Mouse (Mus musculus) retina, postnatal 7 days (tissue): ENCODE results near the gene Miga1.

Source experiments
- DNase-seq: peaks from one replicate; pipeline ENCODE4 v3.0.0-alpha.2; 2012; ENCODE audit warnings: low read depth, low spot score

Miga1 gene

DNA sequence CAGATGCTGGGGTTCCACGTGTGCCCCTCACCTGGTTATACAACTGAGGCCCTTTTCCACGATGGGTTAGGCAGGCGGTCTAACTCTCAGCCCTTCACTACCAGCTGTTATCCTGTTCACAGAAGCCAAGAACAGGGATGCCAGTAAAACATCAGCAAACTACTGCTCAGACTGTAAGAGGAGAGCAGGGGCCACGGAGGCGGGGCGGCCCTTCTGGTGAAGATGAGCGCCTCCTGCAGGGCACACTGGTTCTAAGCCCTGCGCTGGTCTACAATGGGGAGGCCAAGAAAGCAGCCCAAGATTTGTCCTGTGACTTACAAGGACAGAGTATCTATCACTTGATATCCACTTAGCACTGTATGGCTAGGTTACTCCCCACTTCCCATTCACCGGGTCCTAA is 52.4 kb downstream of the Miga1 start:
- DNase-seq: no peak

DNA sequence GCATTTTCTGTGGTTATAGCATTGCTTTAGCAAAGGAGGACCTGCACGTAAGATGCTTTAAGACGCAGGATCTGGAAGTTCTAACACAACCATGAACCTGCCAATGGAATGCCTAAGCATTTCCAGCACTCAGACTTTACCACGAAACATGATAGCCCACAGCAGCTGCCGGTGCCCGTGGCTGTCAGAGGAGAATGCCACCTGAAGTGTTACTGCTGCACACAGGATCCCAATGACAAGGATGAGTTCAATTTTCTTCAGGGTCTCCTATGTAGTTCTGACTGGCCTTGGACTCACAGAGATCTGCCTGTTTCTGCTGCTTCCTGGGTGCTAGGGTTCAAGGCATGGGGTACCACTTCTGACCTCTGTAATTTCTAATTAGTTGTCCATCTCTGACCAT is 55.4 kb downstream of the Miga1 start:
- DNase-seq: no peak

DNA sequence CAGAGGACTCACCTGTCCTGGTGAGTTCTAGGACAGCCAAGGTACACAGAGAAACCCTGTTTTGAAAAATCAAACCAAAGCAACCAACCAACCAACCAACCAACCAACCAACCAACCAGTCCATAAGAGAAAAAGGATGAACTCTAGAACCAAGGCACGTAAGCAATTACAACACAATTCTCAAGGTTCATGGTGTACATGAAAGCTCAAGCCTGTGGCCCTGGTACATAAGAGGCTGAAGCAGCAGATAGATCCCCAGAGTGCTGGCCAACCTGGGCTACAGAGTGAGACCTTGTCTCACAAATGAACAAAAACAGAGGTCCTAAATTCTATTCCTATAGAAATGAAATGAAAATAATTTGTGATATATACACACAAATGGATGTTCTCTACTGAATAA is 55.9 kb downstream of the Miga1 start:
- no peak for DNase-seq

DNA sequence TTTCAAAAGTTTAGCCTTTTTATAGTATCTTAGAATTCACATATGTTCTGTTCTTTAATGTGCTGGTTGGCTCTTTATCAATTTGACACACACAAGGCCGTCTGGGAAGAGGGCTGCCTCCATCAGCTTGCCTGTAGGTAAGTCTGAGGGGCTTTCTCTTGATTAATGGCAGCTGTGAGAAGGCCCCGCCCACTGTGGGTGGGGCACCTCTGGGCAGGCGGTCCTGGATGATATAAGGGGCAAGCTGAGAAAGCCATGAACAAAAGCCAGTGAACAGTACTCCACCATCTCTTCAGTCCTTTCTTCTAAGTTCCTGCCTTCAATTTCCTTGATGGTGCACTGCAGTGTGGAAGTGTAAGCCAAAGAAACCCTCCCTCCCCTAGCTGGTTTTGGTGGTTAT is 58.1 kb downstream of the Miga1 start:
- no peak for DNase-seq

DNA sequence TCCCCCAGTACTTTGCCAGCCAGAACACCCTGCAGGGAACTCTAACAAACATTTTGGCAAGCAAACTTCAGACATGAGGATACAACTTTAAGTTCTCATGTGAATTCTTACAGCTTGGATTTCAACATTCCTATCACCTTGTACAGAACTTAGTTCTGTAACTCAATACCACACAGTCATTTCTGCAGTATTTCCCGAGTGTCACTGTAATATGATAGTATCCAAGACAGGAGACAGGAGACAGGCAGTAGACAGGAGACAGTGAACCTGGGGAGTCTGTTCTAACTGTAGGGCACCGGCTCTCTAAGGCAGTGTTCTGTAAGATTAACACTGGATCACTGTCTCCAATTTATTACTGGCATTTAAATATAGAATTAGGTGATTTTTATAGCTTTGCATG is 61.8 kb downstream of the Miga1 start:
- no peak for DNase-seq

DNA sequence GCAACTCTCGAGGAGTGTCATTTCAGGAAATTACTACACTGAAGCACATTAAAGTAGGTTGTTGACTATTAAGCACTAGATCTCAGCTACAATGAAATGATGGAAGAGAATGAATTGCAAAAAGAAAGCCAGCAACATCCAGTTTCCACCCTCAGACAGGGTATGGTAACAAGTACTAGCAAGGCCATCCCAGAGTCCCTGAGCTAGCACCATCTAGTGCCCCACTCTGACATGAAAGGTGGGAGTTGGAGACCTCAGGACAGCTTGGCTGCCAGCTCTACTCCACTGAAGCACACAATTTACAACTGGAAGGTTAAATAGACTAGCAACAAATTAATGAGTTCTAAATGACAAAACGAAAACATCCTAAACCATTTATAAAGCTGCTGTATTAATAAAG is 62.3 kb downstream of the Miga1 start:
- no peak for DNase-seq

DNA sequence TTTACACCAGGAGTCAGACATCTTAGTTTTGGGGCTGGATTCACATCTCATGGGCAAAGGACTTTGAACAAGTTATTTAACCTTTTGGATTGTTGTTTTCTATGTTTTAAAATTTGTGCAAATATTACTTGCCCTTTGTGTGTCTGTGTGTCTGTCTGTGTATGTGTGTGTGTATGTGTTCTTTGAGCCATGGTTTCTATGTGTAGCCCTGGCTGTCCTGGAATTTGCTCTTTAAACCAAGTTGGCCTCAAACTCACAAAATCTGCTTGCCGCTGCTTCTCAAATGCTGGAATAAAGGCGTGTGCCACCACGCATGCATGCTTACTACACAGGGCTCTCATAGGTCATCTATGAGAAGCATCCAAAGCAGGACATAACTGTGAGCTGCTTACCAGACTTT is 63.3 kb downstream of the Miga1 start:
- no peak for DNase-seq

DNA sequence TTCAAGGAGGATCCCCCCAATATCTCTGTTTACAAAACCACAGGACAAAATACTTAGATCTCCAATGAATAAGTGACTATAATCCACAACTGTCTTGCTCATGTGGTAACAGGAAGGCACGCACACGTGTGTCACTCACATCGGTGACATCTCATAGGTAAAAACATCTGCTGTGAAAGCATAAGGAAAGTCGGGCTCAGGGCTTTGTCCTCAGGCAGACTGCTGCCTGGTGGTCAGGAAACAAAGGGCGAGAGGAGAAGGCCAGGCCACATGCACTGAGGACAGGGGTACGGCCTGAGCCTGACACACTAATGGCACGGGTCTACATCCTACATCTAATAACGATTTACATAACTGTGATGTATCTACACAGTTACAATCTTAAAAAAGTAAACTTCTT is 65.2 kb downstream of the Miga1 start:
- no peak for DNase-seq

DNA sequence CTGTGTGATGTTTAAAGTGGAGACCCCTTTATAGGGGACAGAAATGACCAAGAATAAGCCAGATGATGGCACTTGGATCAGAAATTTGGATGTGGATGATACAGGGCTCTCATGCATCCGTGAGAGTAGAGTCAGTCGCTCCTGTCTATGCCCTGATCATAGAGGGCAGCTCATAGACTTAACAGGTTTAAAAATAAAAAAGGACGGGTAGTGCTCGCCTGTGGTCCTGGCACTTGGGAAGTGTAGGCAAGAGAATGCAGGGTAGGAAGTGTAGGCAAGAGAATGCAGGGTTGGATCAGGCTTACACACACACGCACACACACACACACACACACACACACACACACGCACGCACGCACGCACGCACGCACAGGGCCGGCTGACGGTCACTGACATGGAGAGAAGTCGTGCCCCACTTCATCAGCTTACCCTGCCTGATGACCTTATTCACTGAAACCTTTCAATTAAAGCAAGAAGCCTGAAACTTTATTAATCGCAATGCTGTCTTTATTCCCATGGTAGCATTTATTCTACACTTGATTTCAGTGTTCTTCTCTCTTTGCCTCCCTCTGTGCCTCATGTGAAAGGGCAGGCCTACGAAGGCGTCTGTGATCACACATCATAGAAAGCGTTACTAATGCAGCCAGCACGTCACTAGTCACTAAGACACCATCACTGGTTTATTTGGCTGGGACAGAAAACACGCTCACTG is 67.1 kb downstream of the Miga1 start:
- no peak for DNase-seq

DNA sequence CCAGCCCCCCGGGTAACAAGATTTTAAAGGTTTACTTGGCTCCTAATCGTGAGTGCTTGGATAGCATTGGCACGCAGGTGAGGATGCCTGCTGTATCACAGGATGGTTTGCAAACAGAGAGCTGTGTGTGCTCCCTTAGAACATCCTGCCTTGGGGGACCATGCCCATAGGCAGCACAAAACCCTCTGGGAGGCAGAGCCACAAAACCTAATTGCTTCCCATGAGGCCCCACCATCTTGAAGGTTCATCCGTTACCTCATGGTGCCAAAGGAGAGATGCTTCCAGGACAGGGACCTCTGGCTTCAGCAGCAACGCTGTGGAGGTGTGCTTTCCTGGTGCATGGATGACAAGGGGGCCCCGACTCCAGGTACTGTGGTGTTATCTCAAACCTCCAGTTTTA is 68.3 kb downstream of the Miga1 start:
- DNase-seq: no peak

DNA sequence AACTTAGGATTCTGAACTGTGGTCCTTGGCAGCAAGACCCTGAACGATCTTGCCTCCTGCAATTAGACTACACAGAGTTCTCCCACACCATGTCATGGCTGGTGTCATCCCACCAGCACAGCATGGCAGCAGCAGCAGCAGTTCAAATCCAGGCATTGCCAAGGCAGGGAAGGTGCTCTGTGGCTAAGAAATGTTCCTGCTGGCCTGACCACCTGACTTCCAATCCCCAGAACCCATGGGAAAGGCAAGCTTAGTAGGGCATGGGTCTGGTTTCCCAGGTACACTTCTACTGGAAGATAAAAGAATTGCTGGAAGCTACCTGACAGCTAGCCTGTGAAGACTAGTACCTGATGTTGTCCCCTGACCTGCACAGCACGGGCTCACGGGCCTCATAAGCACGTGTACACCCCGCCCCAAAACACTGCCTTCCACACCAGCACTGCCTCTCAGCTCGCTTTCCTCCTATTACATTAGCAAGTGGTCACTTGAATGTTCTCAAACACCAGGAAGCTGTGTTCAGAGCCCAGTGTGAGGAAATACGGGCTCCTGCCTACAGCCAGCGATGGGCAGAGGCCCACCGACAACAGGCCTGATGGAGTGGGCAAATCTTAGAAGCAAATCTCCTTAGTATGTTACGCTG is 69.0 kb downstream of the Miga1 start:
- no peak for DNase-seq

DNA sequence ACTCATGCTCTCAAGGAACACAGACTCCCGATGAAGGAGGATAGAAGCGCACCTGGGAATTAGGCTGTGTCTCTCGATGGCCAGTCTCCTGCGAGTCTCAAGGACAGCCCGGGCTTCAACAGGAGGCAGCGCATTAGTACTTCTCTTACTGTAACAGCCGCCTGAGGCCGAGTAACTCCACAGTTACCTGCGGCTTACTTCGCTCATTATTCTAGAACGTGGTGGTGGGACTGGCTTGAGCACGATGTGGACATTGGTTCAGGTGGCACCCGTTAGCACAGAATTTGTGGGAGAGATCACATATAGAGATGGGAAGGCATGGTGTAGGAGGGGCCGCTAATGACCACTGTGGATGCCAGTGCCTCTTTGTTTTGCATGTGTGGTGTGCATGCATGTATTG is 72.1 kb downstream of the Miga1 start:
- no peak for DNase-seq

DNA sequence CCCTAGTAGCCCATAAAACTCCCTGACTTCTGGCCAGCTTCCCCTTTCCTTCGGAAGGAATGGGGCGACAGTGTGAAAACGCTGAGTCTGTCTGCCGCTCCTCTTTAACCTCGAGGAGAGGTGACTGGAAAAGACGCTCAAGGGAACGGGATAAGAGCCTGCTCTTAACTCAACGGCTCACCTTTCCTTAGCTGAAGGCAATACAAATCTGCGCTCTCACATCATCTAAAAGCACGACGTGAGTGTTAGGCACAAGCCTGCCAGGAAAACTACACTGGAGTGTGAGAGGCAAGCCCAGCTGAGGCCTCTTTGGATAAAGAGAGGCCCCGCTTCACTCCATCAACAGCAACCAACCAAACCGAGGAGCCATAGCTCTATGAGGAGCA is 74.2 kb downstream of the Miga1 start, which contains the start of gene Nexn:
Nexn (minus strand) TSS at position 315 of the 386 bp plus-strand sequence.
- no peak for DNase-seq

DNA sequence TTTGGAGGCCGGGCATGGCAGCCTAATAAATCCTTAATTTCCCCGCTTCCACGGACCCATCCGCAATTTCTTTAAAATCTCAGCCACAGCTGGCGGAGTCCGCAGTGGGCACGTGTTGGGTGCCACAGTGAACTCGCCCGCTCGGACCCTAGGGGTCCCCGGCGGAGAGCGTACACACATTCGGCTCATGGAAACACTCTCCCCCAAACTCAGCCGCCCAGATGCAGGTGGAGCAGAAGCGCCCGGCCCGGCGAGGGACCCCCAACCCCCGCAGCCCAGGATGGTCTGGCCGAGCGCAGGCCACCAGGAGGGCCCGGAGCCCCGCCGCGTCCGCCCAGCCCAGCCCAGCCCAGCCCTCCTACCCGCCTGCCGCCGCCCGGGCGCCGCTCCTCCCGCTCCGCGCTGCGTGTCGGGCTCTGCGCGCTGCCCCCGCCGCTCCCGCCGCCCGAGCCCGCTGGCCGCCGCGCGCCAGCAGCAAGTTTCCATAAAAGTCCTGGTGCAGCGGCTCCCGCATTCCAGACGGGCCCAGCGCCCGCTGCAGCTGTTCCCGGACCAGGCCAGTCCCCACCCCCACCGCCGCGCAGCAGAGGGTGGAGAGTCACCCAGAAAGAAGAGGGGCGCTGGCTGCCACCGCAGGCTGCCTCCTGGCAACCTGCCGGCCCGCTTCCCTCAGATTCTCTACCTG is 74.7 kb downstream of the Miga1 start:
- DNase-seq: peak; percentile 34

DNA sequence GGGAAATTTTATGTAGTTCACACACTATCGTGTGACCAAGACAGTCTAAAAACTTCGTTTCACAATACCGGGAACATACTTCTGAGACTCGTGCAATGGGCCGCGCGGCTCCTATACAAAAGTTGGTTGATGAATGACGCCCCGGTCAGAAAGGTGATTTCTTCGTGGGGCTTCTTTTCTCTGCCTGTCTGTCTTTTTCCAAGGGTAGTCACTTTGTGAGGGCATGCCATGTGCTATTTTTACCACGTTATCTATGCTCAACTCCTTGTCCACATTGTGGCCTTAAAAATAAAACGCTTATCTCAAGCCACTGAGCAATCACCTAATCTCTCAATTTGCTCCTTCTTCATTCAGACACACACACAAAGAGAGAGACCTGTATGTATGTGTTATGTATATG is 75.4 kb downstream of the Miga1 start:
- DNase-seq: no peak

DNA sequence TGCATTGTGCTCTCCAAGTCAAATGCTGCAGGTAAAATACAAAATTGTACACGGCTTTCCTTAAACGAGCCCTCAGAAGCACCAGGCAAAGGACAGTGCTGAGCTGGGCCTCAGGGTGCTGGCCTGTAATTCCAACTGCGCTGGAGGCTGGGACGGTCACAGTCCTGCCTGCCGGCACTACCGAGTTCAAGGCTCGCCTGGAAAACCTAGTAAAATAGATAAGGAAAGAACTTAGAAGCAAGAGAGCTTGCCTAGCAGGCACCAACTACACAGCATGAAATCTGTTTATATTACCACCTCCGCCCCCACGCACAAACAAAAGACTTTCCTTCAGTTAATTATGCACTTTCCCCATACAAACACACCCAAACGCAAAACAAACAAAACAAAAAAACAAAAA is 75.8 kb downstream of the Miga1 start:
- no peak for DNase-seq

DNA sequence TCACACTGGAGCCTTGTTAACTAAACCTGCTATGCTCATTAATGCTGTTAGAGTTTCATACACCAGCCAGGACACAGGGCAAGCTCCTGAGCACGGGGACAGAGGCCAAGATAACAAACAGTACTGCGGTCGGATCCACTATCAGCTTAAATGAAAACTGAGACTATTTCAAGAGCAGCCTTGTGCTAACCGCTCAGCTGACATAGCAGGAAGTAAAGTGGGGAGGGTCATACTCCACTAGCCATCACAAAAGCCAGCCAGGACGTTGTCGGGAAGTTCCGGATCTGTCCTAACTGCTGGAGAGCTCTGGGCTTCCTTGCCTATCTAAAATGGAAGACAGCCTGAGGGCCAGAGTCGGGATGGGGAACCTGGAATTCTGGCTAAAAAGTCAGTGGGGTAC is 78.3 kb downstream of the Miga1 start:
- no peak for DNase-seq

DNA sequence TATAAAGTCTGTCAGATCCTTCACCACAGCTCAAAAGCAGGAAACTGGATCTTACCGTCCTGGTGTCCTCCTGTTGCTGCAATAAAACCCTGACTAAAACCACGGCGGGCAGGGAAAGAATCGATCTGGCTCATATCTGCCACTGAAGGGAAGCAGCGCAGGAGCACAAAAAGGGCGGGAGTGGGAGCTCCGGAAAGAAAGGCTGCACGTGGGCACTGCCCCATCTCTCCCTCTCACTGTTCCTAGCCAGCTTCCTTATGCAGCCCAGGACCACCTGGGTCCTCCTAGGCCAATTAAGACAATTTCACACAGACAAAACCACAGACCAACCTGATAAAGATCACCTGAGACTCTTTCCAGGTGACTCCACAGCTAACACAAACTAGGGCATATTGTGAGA is 78.8 kb downstream of the Miga1 start:
- DNase-seq: no peak

DNA sequence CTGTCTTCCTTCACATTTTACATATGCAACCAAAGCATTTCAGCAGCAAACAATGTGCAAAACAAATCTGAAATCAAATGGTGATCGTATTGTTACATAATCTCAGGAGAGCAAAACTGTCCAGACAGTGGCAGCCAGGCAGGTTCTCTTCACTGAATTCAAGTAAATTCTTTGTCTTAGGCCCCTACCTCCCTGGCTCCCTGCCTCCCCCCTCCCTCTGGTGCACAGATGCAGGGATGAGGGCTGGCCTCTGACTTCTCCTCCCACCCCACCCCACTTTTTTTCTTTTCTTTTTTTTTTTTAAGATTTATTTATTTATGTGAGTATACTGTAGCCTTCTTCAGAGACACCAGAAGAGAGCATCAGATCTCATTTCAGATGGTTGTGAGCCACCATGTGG is 79.8 kb downstream of the Miga1 start:
- no peak for DNase-seq

DNA sequence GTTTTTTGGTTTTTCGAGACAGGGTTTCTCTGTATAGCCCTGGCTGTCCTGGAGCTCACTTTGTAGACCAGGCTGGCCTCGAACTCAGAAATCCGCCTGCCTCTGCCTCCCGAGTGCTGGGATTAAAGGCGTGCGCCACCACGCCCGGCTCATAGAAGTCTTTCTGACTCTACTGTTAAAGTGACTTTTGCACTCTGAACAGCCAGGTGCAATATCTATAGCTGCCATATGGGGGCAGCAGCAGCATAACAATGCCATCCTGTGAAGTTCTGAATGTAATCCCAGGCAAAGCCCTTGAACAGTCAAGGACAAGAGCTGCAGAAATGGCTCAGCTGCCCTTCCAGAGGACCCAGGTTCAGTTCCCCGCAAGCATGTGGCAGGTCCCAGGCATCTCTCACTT is 80.8 kb downstream of the Miga1 start:
- DNase-seq: peak; percentile 70

DNA sequence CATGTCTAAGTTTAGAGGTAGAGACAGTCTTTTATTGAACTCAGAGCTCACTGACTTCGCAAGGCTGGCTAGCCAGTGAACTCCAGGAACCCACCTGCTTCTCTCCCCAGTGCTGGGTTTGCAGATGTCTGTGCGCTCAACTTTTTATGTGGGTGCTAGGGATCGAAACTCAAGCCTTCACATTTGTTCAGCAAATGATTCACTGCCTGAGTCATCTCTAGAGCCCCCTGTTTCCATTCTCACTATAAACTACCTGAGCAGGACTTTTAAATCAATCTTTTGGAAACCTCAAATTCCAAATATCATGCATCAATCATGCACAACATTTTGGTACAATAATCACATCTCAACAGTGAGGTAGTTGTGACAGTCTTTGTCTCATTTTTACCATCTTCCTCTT is 82.7 kb downstream of the Miga1 start:
- DNase-seq: no peak

DNA sequence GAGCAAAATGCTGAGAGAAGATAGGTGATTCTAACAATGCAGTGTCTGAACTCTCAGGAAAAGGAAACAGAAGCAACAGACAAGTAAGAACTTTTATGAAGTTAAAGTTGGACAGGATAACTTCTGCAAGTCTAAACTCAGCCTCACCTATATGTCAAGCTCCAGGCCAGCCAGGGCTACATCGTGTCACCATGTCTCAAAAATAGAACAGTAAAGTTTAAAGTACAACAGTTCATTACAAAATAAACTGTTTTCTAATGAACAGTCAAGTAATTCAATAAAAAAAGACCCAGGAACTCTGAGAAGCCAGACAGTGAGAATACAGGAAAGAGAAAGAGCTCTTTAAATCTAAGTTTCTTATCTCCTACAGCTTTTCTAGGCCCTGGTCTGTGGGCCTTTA is 89.7 kb downstream of the Miga1 start:
- no peak for DNase-seq

DNA sequence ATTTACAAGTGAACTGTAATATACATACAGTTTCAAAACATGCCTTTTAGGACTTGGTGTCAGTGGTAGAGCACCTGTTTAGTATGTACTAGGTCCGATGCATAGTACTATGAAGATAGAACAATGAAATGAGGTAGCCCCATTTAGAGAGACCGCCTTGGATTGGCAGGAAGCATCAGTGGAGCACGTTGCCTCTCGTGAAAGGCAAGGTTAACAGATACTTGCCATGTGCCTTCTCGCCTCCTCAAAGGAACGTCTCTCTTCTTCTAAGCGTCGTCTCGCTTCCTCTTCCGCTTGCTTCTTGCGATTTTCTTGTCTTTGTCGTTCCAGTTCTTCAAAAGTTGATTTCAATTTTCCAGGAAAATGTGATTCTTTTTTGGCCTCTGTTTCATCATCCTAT is 92.5 kb downstream of the Miga1 start:
- DNase-seq: no peak
